Mouse (Mus musculus) heart, adult 18-20 months (tissue): ENCODE measurements around the gene Dnaja1. TPM values are rescaled to one million over a fixed set of nuclear protein-coding genes. Genes with fewer than 3 reads are reported as not detected.
A peak's percentile ranks its signal among the peaks of the same experiment; 100 is the strongest.

Experiments
- DNase-seq, 2 experiments: peaks; one replicate each; pipeline ENCODE4 v3.0.0; 2021 to 2022; ENCODE audit warnings: mixed read lengths in 1 of 2
- microRNA-seq, 2 experiments: library from miRNA; unstranded; fragments of <30 nt; microRNA quantifications; one replicate each; pipeline ENCODE4 v1.2.0; 2022
- total RNA-seq, 2 experiments: library from RNA; stranded (reverse); gene quantifications; 2 replicates each; pipeline ENCODE4 v1.2.3; 2021

The Dnaja1 gene
- total RNA-seq, 2 experiments from 2014 or later: 122 to 176 TPM

DNA sequence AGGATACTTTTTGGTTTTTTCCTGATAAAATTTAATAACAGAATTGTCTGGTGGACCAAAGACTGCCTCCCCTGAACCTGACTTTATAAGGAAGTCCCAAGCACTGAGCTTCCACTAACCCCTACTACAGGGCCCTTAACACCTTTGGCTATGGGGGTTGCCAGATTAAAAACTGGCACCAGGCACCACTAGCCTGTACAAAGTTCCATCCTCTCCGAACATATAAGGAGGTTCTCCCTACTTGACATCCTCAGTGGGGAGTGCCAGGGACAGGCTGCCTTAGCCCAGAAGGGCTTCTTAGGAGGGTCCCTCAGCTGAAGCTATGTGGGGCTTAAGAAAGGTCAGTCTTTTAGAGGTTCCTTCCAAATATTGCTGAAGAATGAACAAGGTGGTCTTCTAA is 13.4 kb downstream of the Dnaja1 start:
- DNase-seq: no peak

DNA sequence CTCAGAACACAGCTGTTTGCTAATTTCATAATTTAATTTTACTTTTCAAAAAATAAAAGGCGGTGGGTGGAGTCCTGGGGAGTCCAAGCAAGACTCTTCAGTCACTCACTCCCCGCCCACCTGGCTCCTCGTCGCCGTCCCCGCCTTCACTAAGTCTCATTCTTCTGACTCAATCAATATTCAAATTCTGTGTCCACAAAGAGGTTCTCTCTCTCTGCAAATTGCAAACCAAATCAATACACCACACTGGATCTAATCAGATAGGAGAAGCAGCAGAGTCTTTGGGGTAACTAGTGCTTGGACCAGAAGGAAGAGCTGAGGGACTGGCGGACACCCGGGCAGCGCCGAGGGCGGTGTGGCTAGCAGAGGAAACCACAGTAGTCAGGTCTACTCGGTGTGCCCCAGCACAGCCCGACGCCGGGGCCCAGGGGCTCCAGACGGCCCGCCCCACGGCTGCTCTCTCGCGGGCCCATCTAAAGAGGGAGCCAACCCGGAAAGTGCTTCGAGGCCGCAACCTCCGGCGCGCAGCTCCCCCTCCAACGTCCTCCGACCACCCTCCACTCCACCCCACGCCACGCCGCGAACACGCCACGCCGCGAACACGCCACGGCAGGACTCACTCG is 35.3 kb downstream of the Dnaja1 start:
- no peak for DNase-seq

DNA sequence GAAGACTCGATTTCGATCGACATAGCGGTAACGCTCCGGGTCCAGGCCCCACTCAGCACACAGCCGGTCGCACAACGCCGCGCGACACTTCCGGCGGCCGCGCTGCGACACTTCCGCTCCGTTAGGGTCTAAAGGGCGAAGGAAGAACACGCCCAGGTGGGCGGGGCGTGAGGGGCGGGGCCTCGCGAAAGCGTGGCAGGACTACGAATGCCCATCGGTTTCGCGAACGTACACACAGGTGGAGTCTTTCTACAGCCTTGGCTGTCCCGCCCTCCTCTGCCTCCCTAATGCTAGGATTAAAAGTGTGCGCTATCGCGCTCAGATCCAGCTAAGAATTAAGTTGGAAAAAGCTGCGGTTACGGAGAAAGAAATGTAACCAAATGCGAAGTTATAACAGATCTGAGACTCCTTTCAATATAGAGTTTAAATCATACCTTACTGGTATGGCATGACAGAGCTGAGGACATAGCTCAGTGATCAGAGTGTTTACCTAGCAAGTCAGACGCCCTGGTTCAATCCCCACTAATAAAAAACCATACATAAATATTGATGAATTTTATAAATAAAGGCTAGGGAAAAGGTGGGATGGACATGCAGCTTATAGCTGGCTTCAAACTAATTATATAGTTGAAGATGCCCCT is 36.0 kb downstream of the Dnaja1 start, which contains the start of gene Smu1:
TSS of gene Smu1 (minus strand) at position 144 of the 641 bp plus-strand sequence.
- peak; percentile 96 to 98 for DNase-seq

DNA sequence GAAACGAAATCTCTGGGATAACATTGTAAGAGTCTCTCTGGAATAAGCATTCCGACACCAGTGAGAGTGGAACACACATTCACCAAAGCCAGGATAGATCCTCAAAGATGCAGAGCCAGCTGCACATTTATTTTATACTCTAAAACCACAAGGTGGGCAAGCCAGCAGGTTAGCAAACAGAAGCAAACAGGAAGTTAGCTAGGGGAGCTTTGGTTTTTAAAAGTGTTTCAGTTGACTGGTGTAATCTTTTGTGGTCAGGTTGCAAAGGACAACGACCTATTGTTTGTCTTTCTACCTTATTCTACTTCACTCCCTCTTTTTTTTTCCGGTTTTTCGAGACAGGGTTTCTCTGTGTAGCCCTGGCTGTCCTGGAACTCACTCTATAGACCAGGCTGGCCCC is 37.9 kb downstream of the Dnaja1 start:
- DNase-seq: no peak

DNA sequence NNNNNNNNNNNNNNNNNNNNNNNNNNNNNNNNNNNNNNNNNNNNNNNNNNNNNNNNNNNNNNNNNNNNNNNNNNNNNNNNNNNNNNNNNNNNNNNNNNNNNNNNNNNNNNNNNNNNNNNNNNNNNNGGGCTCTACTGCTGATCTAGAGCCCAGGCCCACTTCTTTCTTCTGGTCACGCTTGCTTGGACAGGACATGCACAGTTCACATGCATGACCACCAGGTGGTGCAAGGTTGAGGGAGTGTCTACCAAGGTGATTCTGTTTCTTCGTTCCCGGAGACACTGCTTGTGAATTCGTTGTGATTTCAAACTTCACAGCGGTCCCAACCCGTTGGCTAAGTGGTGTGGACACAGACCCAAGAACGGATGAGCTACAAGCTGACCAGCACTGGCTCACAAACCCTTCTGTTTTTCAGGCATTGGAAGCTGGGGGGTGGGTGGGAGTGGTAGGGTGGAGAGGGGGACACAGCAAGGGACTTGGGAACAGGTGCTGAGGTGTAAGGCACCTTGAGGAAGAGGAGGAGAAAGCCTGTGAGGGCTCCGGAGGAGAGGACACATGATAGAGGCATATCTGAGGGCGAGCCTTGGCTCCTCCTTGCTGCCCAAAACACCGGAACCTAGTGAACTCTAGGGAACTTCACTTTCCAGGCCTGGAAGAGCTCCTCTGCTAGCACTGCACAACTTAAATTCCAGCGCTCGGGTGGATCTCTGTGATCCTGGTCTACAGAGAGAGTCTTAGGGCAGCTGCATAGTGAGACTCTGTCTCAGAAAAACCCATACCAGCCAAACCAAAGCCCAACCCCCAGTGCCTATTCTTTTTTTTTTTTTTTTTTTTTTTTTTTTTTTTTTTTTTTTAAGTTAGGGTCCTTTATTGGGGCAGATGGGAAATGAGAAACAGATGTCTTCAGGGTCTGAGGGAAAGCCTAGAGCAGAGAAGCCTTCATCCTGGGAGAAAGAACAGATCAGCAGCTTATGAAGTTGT is 52.6 kb downstream of the Dnaja1 start:
- peak; percentile 81 to 90 for DNase-seq

DNA sequence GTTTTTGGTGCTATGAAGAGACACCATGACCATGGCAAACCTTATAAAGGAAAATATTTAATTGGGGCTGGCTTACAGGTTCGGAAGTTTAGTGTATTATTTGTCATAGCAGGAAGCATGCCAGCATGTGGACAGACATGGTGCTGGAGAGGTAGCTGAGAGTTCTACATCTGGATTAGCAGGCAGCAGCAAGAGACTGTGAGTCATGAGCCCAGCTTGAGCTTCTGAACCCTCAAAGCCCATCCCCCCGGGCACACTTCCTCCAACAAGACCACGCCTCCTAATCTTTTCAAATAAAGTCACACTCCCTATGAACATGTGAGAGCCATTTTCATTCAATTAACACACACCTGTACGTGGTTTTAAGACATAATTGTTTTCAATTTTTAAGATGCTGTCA is 54.5 kb downstream of the Dnaja1 start:
- no peak for DNase-seq

DNA sequence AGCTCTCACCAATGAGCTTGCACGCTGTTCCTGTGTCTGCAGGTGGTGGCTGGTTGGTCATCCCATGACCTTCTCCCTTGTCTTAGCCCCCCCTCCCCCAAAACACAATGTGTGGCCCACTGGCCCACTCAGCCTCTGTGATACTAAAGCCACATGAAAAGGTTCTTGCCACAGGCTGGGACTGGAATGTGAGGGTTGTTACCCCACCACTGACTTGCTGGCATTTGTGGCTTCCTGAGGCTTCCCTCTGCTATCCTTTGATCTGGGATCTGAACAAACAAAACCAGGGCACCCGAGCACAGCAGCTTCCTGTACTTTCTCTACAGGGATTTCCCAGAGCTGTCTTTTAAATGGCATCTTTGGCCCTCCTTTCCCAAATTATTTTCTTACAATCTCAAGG is 55.2 kb downstream of the Dnaja1 start:
- DNase-seq: no peak

DNA sequence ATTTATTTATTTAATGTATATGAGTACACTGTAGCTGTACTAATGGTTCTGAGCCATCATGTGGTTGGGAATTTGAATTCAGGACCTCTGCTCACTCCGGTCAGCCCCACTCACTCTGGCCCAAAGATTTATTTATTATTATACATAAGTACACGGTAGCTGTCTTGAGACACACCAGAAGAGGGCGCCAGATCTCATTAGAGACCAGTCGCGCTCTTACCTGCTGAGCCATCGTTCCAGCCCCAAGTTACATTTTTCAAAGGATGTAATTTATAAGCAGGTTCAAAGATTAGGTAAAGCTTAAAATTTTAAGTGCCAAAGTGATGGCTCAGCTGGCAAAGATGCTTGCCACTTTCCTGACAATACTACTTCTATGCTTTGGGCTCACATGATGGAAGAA is 56.7 kb downstream of the Dnaja1 start:
- DNase-seq: peak in 1 of 2 experiments; percentile 58

DNA sequence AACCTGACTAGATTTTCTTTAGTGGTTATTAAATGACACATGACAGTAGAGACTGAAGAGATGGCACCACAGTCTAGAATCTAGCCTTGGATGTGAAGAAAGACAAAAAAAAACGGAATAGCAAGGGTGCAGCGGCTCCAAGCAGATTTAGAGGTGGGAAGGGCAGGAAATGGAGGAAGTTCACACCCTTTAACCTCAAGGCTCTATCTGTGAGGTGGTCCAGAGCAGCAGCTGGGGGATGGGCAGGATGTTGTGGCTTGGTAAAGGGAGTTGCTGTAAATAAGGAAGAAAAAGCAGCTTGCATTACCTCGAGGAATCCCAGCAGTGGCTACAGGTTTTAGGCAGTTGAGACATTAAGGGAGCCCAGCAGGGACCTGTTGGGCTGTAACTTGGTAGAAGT is 59.2 kb downstream of the Dnaja1 start:
- peak in 1 of 2 experiments; percentile 55 for DNase-seq

DNA sequence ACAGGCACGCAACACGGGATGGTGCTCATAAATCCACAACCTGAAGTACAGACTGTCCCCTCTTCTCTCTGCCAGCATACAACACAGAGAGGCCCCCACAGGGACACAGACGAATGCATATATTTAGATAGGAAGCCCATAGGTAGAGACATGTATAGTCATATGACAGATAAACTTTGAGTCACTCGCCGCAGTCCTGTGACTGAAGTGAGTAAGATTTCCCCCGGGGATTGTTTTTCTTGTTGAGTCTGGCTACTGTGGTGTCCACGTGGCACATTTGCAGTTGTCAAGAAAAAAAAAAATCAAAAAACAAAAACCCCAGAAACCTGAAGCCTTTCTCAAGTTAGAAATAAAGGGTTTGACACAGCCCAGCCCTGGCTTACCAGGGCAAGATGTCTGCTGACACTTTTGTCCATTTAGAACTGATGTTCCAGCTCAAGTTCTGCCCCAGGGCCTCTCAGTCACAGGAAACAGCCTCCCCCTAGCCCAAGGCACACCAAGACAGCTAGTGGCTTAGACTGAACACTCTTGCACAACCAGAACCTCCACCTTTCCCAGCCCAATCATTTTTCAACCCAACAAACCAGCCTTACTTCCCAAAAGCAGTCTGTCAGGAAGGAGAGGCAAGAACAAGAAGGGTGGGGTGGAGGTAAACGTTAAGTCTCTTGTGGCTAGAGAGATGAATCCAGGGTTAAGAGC is 60.0 kb downstream of the Dnaja1 start:
- no peak for DNase-seq

DNA sequence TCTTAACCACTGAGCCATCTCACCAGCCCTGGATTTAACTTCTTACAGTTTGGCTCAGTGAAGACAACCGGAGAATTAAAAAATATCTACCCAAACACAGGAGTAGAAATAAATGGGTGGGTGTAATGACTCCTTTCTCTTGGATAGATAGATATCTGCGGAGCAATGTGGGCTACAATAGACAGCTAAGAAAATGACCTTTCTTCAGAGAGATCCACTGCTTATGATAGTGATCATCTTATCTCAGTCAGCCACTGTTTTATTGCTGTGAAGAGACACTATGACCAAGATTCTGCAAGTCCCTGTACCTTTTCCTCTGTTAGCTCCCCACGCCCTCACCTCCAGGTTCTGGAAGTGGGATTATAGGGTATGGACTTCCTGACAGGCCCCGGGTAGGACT is 61.1 kb downstream of the Dnaja1 start:
- no peak for DNase-seq

DNA sequence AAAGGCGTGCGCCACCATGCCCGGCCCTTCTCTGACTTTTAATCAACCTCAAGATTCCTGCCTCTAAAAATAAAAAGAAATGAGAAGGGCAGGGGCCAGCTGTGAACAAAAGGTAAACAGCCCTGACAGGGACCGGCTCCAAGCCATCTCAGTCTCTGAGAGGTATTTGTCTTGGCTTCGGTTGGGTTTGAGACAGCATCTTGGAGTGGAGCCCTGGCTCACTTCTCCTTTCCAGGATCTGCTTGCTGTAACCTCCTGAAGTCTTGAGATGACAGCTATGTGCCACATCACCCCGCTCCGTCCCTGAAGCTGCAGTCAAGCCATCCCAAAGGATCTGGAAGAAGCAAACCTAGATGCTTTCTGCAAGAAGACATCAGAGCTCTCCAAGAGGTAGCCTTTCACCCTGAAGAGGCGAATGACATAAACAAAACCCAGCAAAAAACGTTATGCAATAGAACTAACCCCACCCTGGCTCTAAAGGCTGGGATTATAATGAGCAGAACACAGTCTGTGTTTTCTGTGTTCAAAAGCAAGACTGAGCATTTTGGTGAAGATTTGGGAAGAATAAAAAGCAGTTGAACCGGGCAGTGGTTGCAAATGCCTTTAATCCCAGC is 62.7 kb downstream of the Dnaja1 start:
- DNase-seq: peak; percentile 81 to 87

DNA sequence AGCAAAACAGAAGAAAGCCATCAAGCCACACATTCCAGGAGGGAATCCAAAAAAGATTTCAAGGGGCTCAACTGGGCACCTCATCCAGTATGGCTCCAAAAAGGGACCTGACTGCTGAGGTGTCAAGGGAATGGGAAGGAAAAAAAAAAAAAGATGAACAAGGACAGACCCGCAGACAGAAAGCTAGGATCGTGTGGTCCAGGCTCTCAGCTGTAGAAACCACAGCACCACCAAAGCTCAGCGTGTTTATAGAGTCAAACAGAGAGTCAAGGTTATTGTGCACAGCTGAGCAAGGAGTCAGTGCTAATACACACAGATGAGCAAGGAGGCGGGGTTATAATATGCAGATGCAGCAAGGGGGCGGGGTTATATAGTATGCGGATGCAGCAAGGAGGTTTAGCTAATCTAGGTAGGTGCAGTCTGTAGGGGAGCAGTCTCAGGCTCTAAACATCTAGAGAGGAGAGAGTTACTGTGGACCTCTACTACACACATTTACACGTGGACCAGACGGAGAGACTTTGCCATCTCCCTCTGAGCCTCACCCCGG is 63.7 kb downstream of the Dnaja1 start:
- no peak for DNase-seq

DNA sequence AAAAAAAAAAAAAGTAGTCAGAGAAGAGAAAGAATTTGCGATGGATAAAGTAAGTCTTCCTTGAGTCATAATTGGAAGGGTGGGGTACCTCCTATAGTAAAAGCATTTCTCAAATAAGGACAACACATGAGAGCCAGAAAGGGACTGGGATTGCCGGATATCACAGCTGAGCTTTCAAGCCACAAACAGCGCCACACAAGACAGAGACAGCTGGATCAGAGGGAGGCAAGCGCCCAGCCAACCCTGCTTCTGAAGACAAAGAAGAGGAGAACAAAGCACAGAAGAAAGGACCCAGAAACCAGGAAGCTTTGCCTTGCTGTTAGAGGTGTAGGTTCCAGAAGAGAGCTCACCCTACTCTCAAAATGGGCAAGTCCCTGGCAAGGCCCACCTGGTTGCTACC is 64.6 kb downstream of the Dnaja1 start:
- DNase-seq: no peak

Small RNAs within 50 kb of the gene (microRNA-seq; reads per million reads assigned to microRNA genes)
- 0 to 0.76 reads per million in 2 experiments for gene Mir207

Other genes with a start within 250 kb of the Dnaja1 start
- not detected for gene Tmem215, start 250.0 kb upstream of the Dnaja1 start, total RNA-seq
- 10 to 100 TPM; 14.9 to 16.7 TPM for gene Aptx, start 19.0 kb upstream of the Dnaja1 start, total RNA-seq
- 10 to 100 TPM; 31.3 to 32.6 TPM for gene Smu1, start 35.8 kb downstream of the Dnaja1 start, total RNA-seq
- gene B4galt1, start 131.9 kb downstream of the Dnaja1 start, total RNA-seq: 10 to 100 TPM; 58.2 to 59.1 TPM
- not detected for gene Spink4, start 197.9 kb downstream of the Dnaja1 start, total RNA-seq
- 100 to 1,000 TPM; 273 to 283 TPM for gene Bag1, start 226.1 kb downstream of the Dnaja1 start, total RNA-seq
- gene Chmp5, start 226.3 kb downstream of the Dnaja1 start, total RNA-seq: 10 to 100 TPM; 37.4 to 38.6 TPM
- 10 to 100 TPM; 21.2 to 21.8 TPM for gene Nfx1, start 248.8 kb downstream of the Dnaja1 start, total RNA-seq